Mouse (Mus musculus) adrenal gland (tissue): ENCODE measurements around the gene Gm17364.
"Not testable (repeated sequence)": the region's sequence is repeated elsewhere in the genome, so short reads cannot be mapped to it uniquely, and the experiment has no call there.

Source experiments
- intact Hi-C: fragments of 180-260 bp; cut with DNase I; formaldehyde crosslinking; loops from one replicate; pipeline ENCODE4 v1.15.1; 2025

Gm17364 gene

GRCm38 (mm10) chr13:41252736-41253135 is 21.0 kb downstream of the Gm17364 start:
- intact Hi-C loops, result no loop called here

GRCm38 (mm10) chr13:41252141-41252540 is 21.6 kb downstream of the Gm17364 start:
- intact Hi-C loops, result no loop called here

- intact Hi-C loops, result no loop called here
These were observed 22.1 kb downstream of the Gm17364 start for GRCm38 (mm10) chr13:41251667-41252066.

- intact Hi-C loops, result not testable (repeated sequence)
These were observed 22.5 kb downstream of the Gm17364 start for GRCm38 (mm10) chr13:41251232-41251631.

GRCm38 (mm10) chr13:41250318-41250981 is 23.3 kb downstream of the Gm17364 start:
- intact Hi-C loops, result no loop called here

GRCm38 (mm10) chr13:41249538-41250317 is 24.0 kb downstream of the Gm17364 start, which contains the start of gene Smim13:
Gene Smim13, plus strand, starts transcription at chr13:41249844.
- intact Hi-C loops, result loop anchor here (10.0 kb wide), 1 partner anchor 235 kb away; the partner anchor contains the start of gene Tmem14c

GRCm38 (mm10) chr13:41248751-41249520 is 24.8 kb downstream of the Gm17364 start:
- intact Hi-C loops, result loop anchor here (10.0 kb wide), 1 partner anchor 234 kb away; the partner anchor contains the start of gene Tmem14c

- intact Hi-C loops, result loop anchor here (10.0 kb wide), 1 partner anchor 230 kb away; the partner anchor contains the start of gene Tmem14c
These were observed 29.4 kb downstream of the Gm17364 start for GRCm38 (mm10) chr13:41244306-41244830.

- intact Hi-C loops, result loop anchor here (10.0 kb wide), 1 partner anchor 227 kb away; the partner anchor contains the start of gene Tmem14c
These were observed 32.2 kb downstream of the Gm17364 start for GRCm38 (mm10) chr13:41241557-41241956.

- intact Hi-C loops, result loop anchor here (2.0 to 5.0 kb wide), 3 partner anchors 92 to 454 kb away; no protein-coding TSS in a partner anchor
These were observed 35.0 kb downstream of the Gm17364 start for GRCm38 (mm10) chr13:41238805-41239130.

- intact Hi-C loops, result loop anchor here (2.0 to 5.0 kb wide), 3 partner anchors 91 to 453 kb away; no protein-coding TSS in a partner anchor
These were observed 35.6 kb downstream of the Gm17364 start for GRCm38 (mm10) chr13:41238035-41238804.

GRCm38 (mm10) chr13:41235845-41236741 is 37.7 kb downstream of the Gm17364 start:
- intact Hi-C loops, result loop anchor here (2.0 to 5.0 kb wide), 2 partner anchors 151 to 394 kb away; no protein-coding TSS in a partner anchor

- intact Hi-C loops, result loop anchor here (5.0 kb wide), 1 partner anchor 393 kb away; no protein-coding TSS in a partner anchor
These were observed 38.6 kb downstream of the Gm17364 start for GRCm38 (mm10) chr13:41235181-41235580.

GRCm38 (mm10) chr13:41233241-41233640 is 40.5 kb downstream of the Gm17364 start:
- intact Hi-C loops, result no loop called here

GRCm38 (mm10) chr13:41232209-41232608 is 41.6 kb downstream of the Gm17364 start:
- intact Hi-C loops, result no loop called here

GRCm38 (mm10) chr13:41231389-41231983 is 42.3 kb downstream of the Gm17364 start:
- intact Hi-C loops, result no loop called here

- intact Hi-C loops, result no loop called here
These were observed 43.5 kb downstream of the Gm17364 start for GRCm38 (mm10) chr13:41230256-41230655.

GRCm38 (mm10) chr13:41228060-41228459 is 45.7 kb downstream of the Gm17364 start:
- intact Hi-C loops, result no loop called here

GRCm38 (mm10) chr13:41226513-41226912 is 47.3 kb downstream of the Gm17364 start:
- intact Hi-C loops, result no loop called here
